Mouse (Mus musculus) c-Kit-positive CD71-positive TER-119-positive erythroid progenitor cells, embryonic 14.5 days (primary cell): ENCODE measurements around the gene Rftn2.
"Not testable (repeated sequence)": the region's sequence is repeated elsewhere in the genome, so short reads cannot be mapped to it uniquely, and the experiment has no call there.

Experiments used
- DNase-seq: peaks from one replicate; pipeline ENCODE4 v3.0.0-alpha.2; 2013; ENCODE audit warnings: low spot score

The Rftn2 gene

GRCm38 (mm10) chr1:55124136-55124535 is 102.4 kb downstream of the Rftn2 start:
- DNase-seq: not testable (repeated sequence)

- DNase-seq: no peak
Measured at GRCm38 (mm10) chr1:55123561-55123960, 103.0 kb downstream of the Rftn2 start.

GRCm38 (mm10) chr1:55123046-55123445 is 103.5 kb downstream of the Rftn2 start:
- DNase-seq: no peak
